Mouse (Mus musculus) stomach, postnatal 0 days (tissue): Measurements from ENCODE around the gene Rnase11. TPM values are rescaled to one million over a fixed set of nuclear protein-coding genes. Genes with fewer than 3 reads are reported as not detected.
"Not testable (repeated sequence)": the region's sequence is repeated elsewhere in the genome, so short reads cannot be mapped to it uniquely, and the experiment has no call there.

Experiments used
- ATAC-seq: fragments of 200-750 bp; cut with Nextera tagmentation; 2 replicates; pipeline ENCODE4 v1.8.0; 2017; ENCODE audit not compliant: low FRiP score, low TSS enrichment
- DNase-seq: peaks from one replicate; pipeline ENCODE4 v3.0.0-alpha.2; 2016; ENCODE audit warnings: low spot score
- H3K27ac ChIP-seq: fragments of 300-500 bp; sonication (generic); replicated peaks from 2 replicates; pipeline ENCODE4 v1.5.1; 2014; ENCODE audit warnings: mild to moderate bottlenecking, control low read depth
- H3K27me3 ChIP-seq: fragments of 300-500 bp; sonication (generic); 2 replicates; pipeline ENCODE4 v1.6.1; 2014; ENCODE audit warnings: low read length; ENCODE audit not compliant: control insufficient read depth, insufficient read depth
- H3K36me3 ChIP-seq: fragments of 300-500 bp; sonication (generic); 2 replicates; pipeline ENCODE4 v1.6.1; 2014; ENCODE audit warnings: low read length, mixed read lengths; ENCODE audit not compliant: control insufficient read depth, insufficient read depth
- H3K4me1 ChIP-seq: fragments of 300-500 bp; sonication (generic); replicated peaks from 2 replicates; pipeline ENCODE4 v1.6.1; 2014; ENCODE audit warnings: antibody characterized with exemption; ENCODE audit not compliant: control insufficient read depth, insufficient read depth
- H3K4me2 ChIP-seq: fragments of 300-500 bp; sonication (generic); replicated peaks from 2 replicates; pipeline ENCODE4 v1.6.1; 2014; ENCODE audit warnings: low read depth, mild to moderate bottlenecking, control low read depth, moderate library complexity
- H3K4me3 ChIP-seq: fragments of 300-500 bp; sonication (generic); 2 replicates; pipeline ENCODE4 v1.5.1; 2014; ENCODE audit warnings: low read depth, low read length, control low read depth
- H3K9ac ChIP-seq: fragments of 300-500 bp; sonication (generic); 2 replicates; pipeline ENCODE4 v1.6.1; 2014; ENCODE audit warnings: mild to moderate bottlenecking, low read length, control low read depth, mixed read lengths
- H3K9me3 ChIP-seq: fragments of 300-500 bp; sonication (generic); 2 replicates; pipeline ENCODE4 v1.6.1; 2016; ENCODE audit warnings: low read length; ENCODE audit not compliant: control insufficient read depth
- CTCF ChIP-seq: IDR thresholded peaks from 2 replicates; pipeline ENCODE4 v1.5.1; 2016; ENCODE audit warnings: antibody characterized with exemption, low read depth, mild to moderate bottlenecking, moderate library complexity
- EP300 ChIP-seq: optimal IDR thresholded peaks from 2 replicates; pipeline ENCODE3; 2016; ENCODE audit warnings: antibody characterized with exemption
- WGBS: fragments of 180-500 bp; shearing (Covaris S2); extraction: QIAGEN DNeasy Blood & Tissue Kit; methylation state at CpG from one replicate; pipeline ENCODE4 v1.1.7; 2014; 5-methylcytosine and 5-hydroxymethylcytosine counted together
- polyA plus RNA-seq: library from polyadenylated mRNA; unstranded; fragments of >200 nt; fragmentation: Nextera tagmentation; extraction: Ambion mirVana; gene quantifications from 2 replicates; pipeline ENCODE4 v1.2.1, GENCODE M21; 2015

Gene Rnase11
- polyA plus RNA-seq, result not detected in 2 replicates

GRCm38 (mm10) chr14:51050063-51050462 is at the start of gene Rnase11:
Gene Rnase11, minus strand, starts transcription at chr14:51050163.
- no peak within 1 kb of the TSS for H3K4me2 ChIP-seq
- H3K27me3 ChIP-seq, result no peaks in the 10 kb centered on the region
- DNase-seq (no peak), ATAC-seq (no peak)
- H3K27ac ChIP-seq, result no peak within 1 kb of the TSS
- WGBS, result 80% methylated on average over 2 of the region's 2 CpGs
- H3K4me1 ChIP-seq, result no peaks in the 10 kb centered on the region
- no peaks in the 10 kb centered on the region for H3K36me3 ChIP-seq
- no peaks in the 10 kb centered on the region for H3K9me3 ChIP-seq
- H3K9ac ChIP-seq, result no peak within 1 kb of the TSS
- TF ChIP-seq CTCF (no peak), EP300 (no peak)
- no peak within 1 kb of the TSS for H3K4me3 ChIP-seq

GRCm38 (mm10) chr14:51098921-51099320 is 49.0 kb upstream of the Rnase11 start:
- 92% methylated on average over 11 of the region's 11 CpGs for WGBS

GRCm38 (mm10) chr14:51098300-51098699 is 48.3 kb upstream of the Rnase11 start:
- WGBS, result 5% methylated on average over 1 of the region's 1 CpGs
- H3K27ac ChIP-seq, H3K9ac ChIP-seq, H3K4me1 ChIP-seq, H3K36me3 ChIP-seq, H3K4me3 ChIP-seq, H3K4me2 ChIP-seq, H3K9me3 ChIP-seq, H3K27me3 ChIP-seq: not testable (repeated sequence)
- ATAC-seq (peak; percentile 47), DNase-seq (peak; percentile 55)
- TF ChIP-seq CTCF, result peak; percentile 76

More at GRCm38 (mm10) chr14:51098921-51099320, 49.0 kb upstream of the Rnase11 start:
- no peaks in the 10 kb centered on the region for H3K4me1 ChIP-seq
- H3K27ac ChIP-seq, result no peak overlapping the region
- no peak for DNase-seq
- no peak overlapping the region for H3K9ac ChIP-seq
- H3K27me3 ChIP-seq, result no peaks in the 10 kb centered on the region
- ATAC-seq, result no peak
- TF ChIP-seq EP300, result no peak
- TF ChIP-seq CTCF, result no peak
- no peak overlapping the region for H3K4me3 ChIP-seq
- H3K9me3 ChIP-seq, result no peaks in the 10 kb centered on the region
- no peak overlapping the region for H3K4me2 ChIP-seq
- H3K36me3 ChIP-seq, result no peaks in the 10 kb centered on the region

GRCm38 (mm10) chr14:51095736-51096524 is 46.0 kb upstream of the Rnase11 start:
- no peaks in the 10 kb centered on the region for H3K27me3 ChIP-seq
- no peaks in the 10 kb centered on the region for H3K4me1 ChIP-seq
- H3K9ac ChIP-seq, result no peak overlapping the region
- WGBS, result 17% methylated on average over 9 of the region's 9 CpGs
- peak; percentile 71 for DNase-seq
- TF ChIP-seq CTCF, result no peak
- TF ChIP-seq EP300, result no peak
- H3K4me3 ChIP-seq, result no peak overlapping the region
- no peak overlapping the region for H3K27ac ChIP-seq
- no peaks in the 10 kb centered on the region for H3K9me3 ChIP-seq
- ATAC-seq, result peak; percentile 91
- no peak overlapping the region for H3K4me2 ChIP-seq
- no peaks in the 10 kb centered on the region for H3K36me3 ChIP-seq

- WGBS, result 66% methylated on average over 9 of the region's 9 CpGs
- no peaks in the 10 kb centered on the region for H3K27me3 ChIP-seq
- H3K9me3 ChIP-seq, result no peaks in the 10 kb centered on the region
Measured at GRCm38 (mm10) chr14:51094921-51095320, 45.0 kb upstream of the Rnase11 start.

More at GRCm38 (mm10) chr14:51094921-51095320, 45.0 kb upstream of the Rnase11 start:
- H3K4me1 ChIP-seq, result no peaks in the 10 kb centered on the region
- no peak overlapping the region for H3K27ac ChIP-seq
- no peak for ATAC-seq
- no peak overlapping the region for H3K9ac ChIP-seq
- no peak overlapping the region for H3K4me3 ChIP-seq
- H3K36me3 ChIP-seq, result no peaks in the 10 kb centered on the region
- no peak for DNase-seq
- H3K4me2 ChIP-seq, result no peak overlapping the region
- no peak for TF ChIP-seq EP300
- TF ChIP-seq CTCF, result no peak
